Mouse (Mus musculus): Measurements from ENCODE around the gene Crebl2.

Crebl2 gene

GRCm38 (mm10) chr6:134903368-134903767, 73.4 kb downstream of the Crebl2 start:
- DNase-seq (ENCODE audit: extremely low read depth, insufficient read length, low spot score) = no peak

DNA sequence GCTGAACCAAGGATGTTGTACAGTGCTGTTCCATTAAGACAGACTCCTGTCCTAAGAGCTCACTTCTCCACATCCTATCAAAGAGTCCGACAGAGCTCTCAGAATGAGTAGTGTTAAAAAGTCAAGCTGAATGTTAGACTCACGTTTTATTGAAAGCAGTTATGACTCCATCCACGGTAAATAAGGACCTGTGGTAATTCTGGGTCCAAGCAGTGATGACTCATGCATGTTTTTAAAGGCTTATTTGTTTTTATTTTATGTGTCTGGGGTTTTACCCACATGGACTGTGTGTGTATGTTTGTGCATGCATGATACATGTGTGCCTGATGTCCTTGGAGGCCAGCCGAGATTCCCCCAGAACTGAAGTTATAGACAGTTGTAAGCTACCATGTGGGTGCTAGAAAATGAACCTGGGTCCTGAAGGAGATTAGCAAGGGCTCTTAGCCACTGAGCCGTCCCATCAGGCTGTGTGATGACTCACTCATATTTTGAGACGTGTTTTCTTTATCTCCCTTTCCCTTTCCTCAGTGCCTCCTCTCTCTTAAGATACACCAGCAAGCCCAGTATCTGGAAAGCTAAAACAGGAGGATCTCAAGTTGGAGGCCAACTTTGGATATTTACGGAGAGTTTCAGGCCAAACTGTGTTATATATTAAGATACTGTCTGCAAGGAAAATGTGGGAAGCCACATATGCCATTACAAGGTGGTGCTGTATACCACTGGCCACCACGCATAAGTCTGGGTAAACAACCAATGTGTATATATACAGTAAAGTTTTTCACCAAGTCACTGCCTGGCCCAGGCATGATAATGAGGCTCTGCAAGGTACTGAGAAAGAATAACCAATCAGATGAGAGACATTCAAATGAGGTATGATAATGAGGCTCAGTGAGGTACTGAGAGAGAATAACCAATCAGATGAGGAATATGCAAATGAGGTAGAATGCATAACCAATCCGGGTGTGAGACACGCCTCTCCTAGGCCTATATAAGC, 74.2 kb downstream of the Crebl2 start:
- peak; percentile 59 for DNase-seq (ENCODE audit: extremely low read depth, insufficient read length, low spot score)

- no peak for DNase-seq (ENCODE audit: extremely low read depth, insufficient read length, low spot score)
Measured at GRCm38 (mm10) chr6:134905811-134906210, 75.9 kb downstream of the Crebl2 start.
